ENCODE assay signal across 8 mouse cellular contexts in genomic region chr10:127211414-127211854, GRCm38 (mm10). TPM values are rescaled to one million over a fixed set of nuclear protein-coding genes. Genes with fewer than 3 reads are reported as not detected.
DNase-seq lines count a peak whose midpoint lies in the region; ATAC-seq and TF ChIP-seq lines count a peak whose summit lies in the region.

Pip4k2c (minus strand) TSS chr10:127211585.

- no peaks in the 10 kb centered on the region; the same call in 1 of the 2 replicates for H3K4me1 ChIP-seq in hindbrain, postnatal 0 days (ENCODE audit: insufficient read depth, low read length)
- H3K4me1 ChIP-seq in megakaryocyte, embryonic 14.5 days = peaks cover 36% of the 10 kb centered on the region

- peak; percentile 95 for ATAC-seq in hindbrain, postnatal 0 days

- under 1% methylated on average over 47 of the region's 47 CpGs for WGBS in hindbrain, postnatal 0 days

- peak; percentile 96 to 97 for DNase-seq in adrenal gland, adult (ENCODE audit: inconsistent age in 2 of 2, low spot score in 1 of 2)
- DNase-seq in embryo, embryonic 10 days (ENCODE audit: low spot score) = peak; percentile 93
- DNase-seq in gastrocnemius, adult 8-10 months (ENCODE audit: low spot score in 2 of 2) = peak; percentile 85 to 89
- DNase-seq in hindbrain, postnatal 0 days (ENCODE audit: low spot score) = peak; percentile 89
- peak; percentile 80 to 92 for DNase-seq in left cerebral cortex, adult 9 months (ENCODE audit: low spot score in 2 of 2)
- DNase-seq in right cerebral cortex, postnatal 10 days (ENCODE audit: low spot score in 2 of 2) = peak; percentile 92 to 93
- DNase-seq in urinary bladder, postnatal 14 days (ENCODE audit: low spot score) = peak; percentile 93

- peaks cover 13% of the 10 kb centered on the region for H3K36me3 ChIP-seq in hindbrain, postnatal 0 days (ENCODE audit: insufficient read depth, low read length)
- H3K36me3 ChIP-seq in megakaryocyte, embryonic 14.5 days (replicated peaks; ENCODE audit: low read length) = peaks cover 31% of the 10 kb centered on the region

- H3K9me3 ChIP-seq in hindbrain, postnatal 0 days (ENCODE audit: low read length) = no peaks in the 10 kb centered on the region
- no peaks in the 10 kb centered on the region for H3K9me3 ChIP-seq in megakaryocyte, embryonic 14.5 days

- no peaks in the 10 kb centered on the region for H3K27me3 ChIP-seq in hindbrain, postnatal 0 days (ENCODE audit: insufficient read depth, low read length)
- peaks cover 4% of the 10 kb centered on the region for H3K27me3 ChIP-seq in megakaryocyte, embryonic 14.5 days (replicated peaks)

- H3K4me3 ChIP-seq in hindbrain, postnatal 0 days (ENCODE audit: low read length) = peak within 1 kb of the TSS; percentile 84
- H3K4me3 ChIP-seq in megakaryocyte, embryonic 14.5 days (replicated peaks) = peak within 1 kb of the TSS; percentile 94

- H3K9ac ChIP-seq in hindbrain, postnatal 0 days (replicated peaks; ENCODE audit: low read length) = peak within 1 kb of the TSS; percentile 87

- no peak for TF ChIP-seq CTCF in hindbrain, postnatal 0 days (IDR thresholded peaks at IDR 0.05; ENCODE audit: low read depth)

- H3K27ac ChIP-seq in hindbrain, postnatal 0 days = peak within 1 kb of the TSS; percentile 52

- peak within 1 kb of the TSS; percentile 83 for H3K4me2 ChIP-seq in hindbrain, postnatal 0 days (ENCODE audit: low read depth, low read length)

RNA-seq across cellular contexts. Expression of gene Pip4k2c, which starts in this region (rescaled TPM):
- 1 to 10 TPM; 7.6 to 8.8 (median 8.4) TPM for total RNA-seq in gastrocnemius, adult 8-10 months (2022)
- total RNA-seq in hindbrain, postnatal 0 days (2014; rRNA removed) = 18.3 and 22.8 TPM in 2 replicates
- 19.9 and 20.2 TPM in 2 replicates for polyA plus RNA-seq in hindbrain, postnatal 0 days (2015; fragmentation: Nextera tagmentation; extraction: Ambion mirVana)
- polyA plus RNA-seq in megakaryocyte, embryonic 14.5 days (2012; ENCODE audit: insufficient read depth, low replicate concordance) = 10.4 and 19.6 TPM in 2 replicates

Comparison
In these comparisons a context has a peak if more than half of its experiments do, and no peak if none do; other contexts are left out.
1. Peak in every context shown above with its lines: DNase-seq, ATAC-seq, H3K4me3 ChIP-seq and H3K27ac ChIP-seq.